Mouse (Mus musculus): Measurements from ENCODE around the gene Gpr12. TPM values are rescaled to one million over a fixed set of nuclear protein-coding genes. Genes with fewer than 3 reads are reported as not detected.
A peak's percentile ranks its signal among the peaks of the same experiment; 100 is the strongest.

Gpr12 gene
- 0.66 and 1.0 TPM in 2 replicates for polyA plus RNA-seq (2011; ENCODE audit: insufficient read depth, insufficient read length, low replicate concordance, missing spikeins)

GRCm38 (mm10) chr5:146584478-146585306 is at the start of gene Gpr12:
Gene Gpr12, minus strand, starts transcription at chr5:146585239.
- TF ChIP-seq POLR2A (IDR thresholded peaks at IDR 0.05; ENCODE audit: borderline replicate concordance, control insufficient read depth, low read depth, low read length) (no peak), CTCF (IDR thresholded peaks at IDR 0.05; ENCODE audit: control insufficient read depth, insufficient read depth, low read length) (no peak)
- Histone ChIP-seq H3K4me3 (replicated peaks; ENCODE audit: control insufficient read depth, low read depth, low read length) (peak within 1 kb of the TSS; percentile 23), H3K4me1 (ENCODE audit: control insufficient read depth, insufficient read depth, low read length) (no peaks in the 10 kb centered on the region; the same call in 1 of the 2 replicates), H3K27ac (ENCODE audit: control insufficient read depth, insufficient read depth, low read depth, low read length, poor library complexity) (no peak within 1 kb of the TSS; the same call in 1 of the 2 replicates)
- 3% methylated on average over 64 of the region's 64 CpGs for WGBS

- Histone ChIP-seq H3K27ac (ENCODE audit: control insufficient read depth, insufficient read depth, low read depth, low read length, poor library complexity) (no peak overlapping the region), H3K4me3 (replicated peaks; ENCODE audit: control insufficient read depth, low read depth, low read length) (no peak overlapping the region), H3K4me1 (ENCODE audit: control insufficient read depth, insufficient read depth, low read length) (no peaks in the 10 kb centered on the region)
- WGBS = 70% methylated on average over 3 of the region's 3 CpGs
- TF ChIP-seq CTCF (IDR thresholded peaks at IDR 0.05; ENCODE audit: control insufficient read depth, insufficient read depth, low read length) = no peak
- no peak for TF ChIP-seq POLR2A (IDR thresholded peaks at IDR 0.05; ENCODE audit: borderline replicate concordance, control insufficient read depth, low read depth, low read length)
These were observed 46.6 kb upstream of the Gpr12 start for GRCm38 (mm10) chr5:146631602-146632001.

- no peak for TF ChIP-seq POLR2A (IDR thresholded peaks at IDR 0.05; ENCODE audit: borderline replicate concordance, control insufficient read depth, low read depth, low read length)
- no peak for TF ChIP-seq CTCF (IDR thresholded peaks at IDR 0.05; ENCODE audit: control insufficient read depth, insufficient read depth, low read length)
- Histone ChIP-seq H3K27ac (ENCODE audit: control insufficient read depth, insufficient read depth, low read depth, low read length, poor library complexity) (no peak overlapping the region), H3K4me1 (ENCODE audit: control insufficient read depth, insufficient read depth, low read length) (no peaks in the 10 kb centered on the region), H3K4me3 (replicated peaks; ENCODE audit: control insufficient read depth, low read depth, low read length) (no peak overlapping the region)
- 50% methylated on average over 4 of the region's 4 CpGs for WGBS
These were observed 45.9 kb upstream of the Gpr12 start for GRCm38 (mm10) chr5:146630961-146631360.

GRCm38 (mm10) chr5:146629636-146630035 is 44.6 kb upstream of the Gpr12 start:
- no peak for TF ChIP-seq POLR2A (IDR thresholded peaks at IDR 0.05; ENCODE audit: borderline replicate concordance, control insufficient read depth, low read depth, low read length)
- TF ChIP-seq CTCF (IDR thresholded peaks at IDR 0.05; ENCODE audit: control insufficient read depth, insufficient read depth, low read length) = peak; percentile 36; the same call in 1 of the 2 replicates
- Histone ChIP-seq H3K27ac (ENCODE audit: control insufficient read depth, insufficient read depth, low read depth, low read length, poor library complexity) (no peak overlapping the region; the same call in 1 of the 2 replicates), H3K4me3 (replicated peaks; ENCODE audit: control insufficient read depth, low read depth, low read length) (no peak overlapping the region), H3K4me1 (ENCODE audit: control insufficient read depth, insufficient read depth, low read length) (no peaks in the 10 kb centered on the region; the same call in 1 of the 2 replicates)
- WGBS = 80% methylated on average over 10 of the region's 10 CpGs

- H3K4me3 ChIP-seq (replicated peaks; ENCODE audit: control insufficient read depth, low read depth, low read length) = no peak overlapping the region
- H3K27ac ChIP-seq (ENCODE audit: control insufficient read depth, insufficient read depth, low read depth, low read length, poor library complexity) = no peak overlapping the region
- TF ChIP-seq POLR2A (IDR thresholded peaks at IDR 0.05; ENCODE audit: borderline replicate concordance, control insufficient read depth, low read depth, low read length) = no peak
- no peak for TF ChIP-seq CTCF (IDR thresholded peaks at IDR 0.05; ENCODE audit: control insufficient read depth, insufficient read depth, low read length)
- H3K4me1 ChIP-seq (ENCODE audit: control insufficient read depth, insufficient read depth, low read length) = no peaks in the 10 kb centered on the region; the same call in 1 of the 2 replicates
- WGBS = 87% methylated on average over 1 of the region's 1 CpGs
These were observed 43.8 kb upstream of the Gpr12 start for GRCm38 (mm10) chr5:146628804-146629203.

GRCm38 (mm10) chr5:146627901-146628300 is 42.9 kb upstream of the Gpr12 start:
- 48% methylated on average over 5 of the region's 5 CpGs for WGBS
- Histone ChIP-seq H3K4me1 (ENCODE audit: control insufficient read depth, insufficient read depth, low read length) (no peaks in the 10 kb centered on the region; the same call in 1 of the 2 replicates), H3K4me3 (replicated peaks; ENCODE audit: control insufficient read depth, low read depth, low read length) (no peak overlapping the region), H3K27ac (ENCODE audit: control insufficient read depth, insufficient read depth, low read depth, low read length, poor library complexity) (no peak overlapping the region)
- TF ChIP-seq POLR2A (IDR thresholded peaks at IDR 0.05; ENCODE audit: borderline replicate concordance, control insufficient read depth, low read depth, low read length) = no peak
- TF ChIP-seq CTCF (IDR thresholded peaks at IDR 0.05; ENCODE audit: control insufficient read depth, insufficient read depth, low read length) = no peak

GRCm38 (mm10) chr5:146625635-146626311 is 40.7 kb upstream of the Gpr12 start:
- no peak for TF ChIP-seq CTCF (IDR thresholded peaks at IDR 0.05; ENCODE audit: control insufficient read depth, insufficient read depth, low read length)
- TF ChIP-seq POLR2A (IDR thresholded peaks at IDR 0.05; ENCODE audit: borderline replicate concordance, control insufficient read depth, low read depth, low read length) = no peak
- 59% methylated on average over 6 of the region's 6 CpGs for WGBS
- Histone ChIP-seq H3K4me3 (replicated peaks; ENCODE audit: control insufficient read depth, low read depth, low read length) (no peak overlapping the region), H3K4me1 (ENCODE audit: control insufficient read depth, insufficient read depth, low read length) (no peaks in the 10 kb centered on the region; the same call in 1 of the 2 replicates), H3K27ac (ENCODE audit: control insufficient read depth, insufficient read depth, low read depth, low read length, poor library complexity) (no peak overlapping the region)

GRCm38 (mm10) chr5:146611830-146612229 is 26.8 kb upstream of the Gpr12 start:
- H3K27ac ChIP-seq (ENCODE audit: control insufficient read depth, insufficient read depth, low read depth, low read length, poor library complexity) = no peak overlapping the region
- no peaks in the 10 kb centered on the region for H3K4me1 ChIP-seq (ENCODE audit: control insufficient read depth, insufficient read depth, low read length)
- no peak for TF ChIP-seq POLR2A (IDR thresholded peaks at IDR 0.05; ENCODE audit: borderline replicate concordance, control insufficient read depth, low read depth, low read length)
- no peak for TF ChIP-seq CTCF (IDR thresholded peaks at IDR 0.05; ENCODE audit: control insufficient read depth, insufficient read depth, low read length)
- no peak overlapping the region for H3K4me3 ChIP-seq (replicated peaks; ENCODE audit: control insufficient read depth, low read depth, low read length)
- 67% methylated on average over 7 of the region's 7 CpGs for WGBS

Measured in bone marrow, adult 2 months (tissue).